Mouse (Mus musculus) gonadal fat pad, adult 2 months (tissue): ENCODE results near the gene Atp6ap1l. TPM values are rescaled to one million over a fixed set of nuclear protein-coding genes. Genes with fewer than 3 reads are reported as not detected.
A peak's percentile ranks its signal among the peaks of the same experiment; 100 is the strongest.

Experiments
- DNase-seq: peaks from one replicate; pipeline ENCODE4 v3.0.0-alpha.2; 2012; ENCODE audit warnings: low read depth
- polyA plus RNA-seq: library from polyadenylated mRNA; depleted of rRNA; stranded (reverse); fragments of >200 nt; gene quantifications from 2 replicates; pipeline ENCODE4 v1.2.3, GENCODE M21; 2012; rRNA removed

Gene Atp6ap1l
- polyA plus RNA-seq, 1 experiment: 0.19 TPM

GRCm38 (mm10) chr13:90886568-90886983, 18.6 kb downstream of the Atp6ap1l start:
- DNase-seq: peak; percentile 17

- DNase-seq: no peak
Observed at GRCm38 (mm10) chr13:90885856-90886532, 19.2 kb downstream of the Atp6ap1l start.

DNA sequence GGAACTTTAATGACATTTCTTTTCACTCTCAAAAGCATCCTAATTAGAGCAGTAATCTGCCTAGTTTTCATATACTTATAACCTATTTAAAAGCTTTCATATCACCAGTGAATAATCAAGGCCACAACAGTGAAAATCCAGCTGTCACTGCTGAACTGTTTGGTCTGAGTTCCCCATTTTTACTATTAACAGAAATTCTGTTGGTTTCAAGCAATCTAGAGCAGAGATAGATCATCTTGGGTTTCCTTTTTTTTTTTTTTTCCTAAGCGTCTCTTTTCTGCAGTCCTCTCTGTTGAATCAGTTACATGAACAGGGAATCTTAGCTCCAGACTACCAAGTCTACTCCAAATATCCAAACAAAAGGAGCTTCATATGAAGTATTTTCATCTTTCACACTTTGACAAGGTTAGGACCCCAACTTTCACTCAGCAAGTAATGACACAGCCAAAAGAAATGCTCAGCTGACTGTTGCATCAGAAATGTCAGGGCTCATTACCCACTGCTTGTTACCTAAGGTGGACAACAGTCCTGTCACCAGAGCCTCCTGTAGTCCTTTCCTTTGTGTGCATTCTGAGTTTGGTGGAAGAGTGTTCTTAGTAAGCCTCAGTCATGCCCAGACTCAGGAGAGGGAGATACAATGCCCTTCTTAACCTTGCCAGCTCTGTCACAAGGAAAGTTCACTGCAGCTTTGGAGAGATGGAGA, 23.3 kb downstream of the Atp6ap1l start:
- no peak for DNase-seq

GRCm38 (mm10) chr13:90871579-90871978, 33.6 kb downstream of the Atp6ap1l start:
- peak; percentile 44 for DNase-seq

DNA sequence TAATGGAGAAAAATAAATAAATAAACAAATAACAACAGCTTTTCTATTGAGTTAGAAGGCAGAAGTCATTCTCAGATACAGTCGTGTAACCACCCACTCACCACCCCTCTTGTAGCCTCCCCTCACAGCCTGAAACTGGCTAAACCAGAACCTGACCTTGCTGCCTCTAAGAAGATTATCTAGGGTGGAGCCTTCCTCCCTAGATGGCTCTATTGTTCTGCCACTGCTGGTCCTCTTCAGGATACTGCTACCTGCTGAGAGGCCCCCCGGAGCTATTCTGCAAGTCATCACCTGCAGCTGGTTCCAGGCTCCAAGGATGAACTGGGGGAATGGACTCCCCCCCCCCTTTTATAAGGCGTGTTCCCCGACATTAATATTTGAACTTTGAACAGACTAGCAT, 36.0 kb downstream of the Atp6ap1l start:
- DNase-seq: no peak

DNA sequence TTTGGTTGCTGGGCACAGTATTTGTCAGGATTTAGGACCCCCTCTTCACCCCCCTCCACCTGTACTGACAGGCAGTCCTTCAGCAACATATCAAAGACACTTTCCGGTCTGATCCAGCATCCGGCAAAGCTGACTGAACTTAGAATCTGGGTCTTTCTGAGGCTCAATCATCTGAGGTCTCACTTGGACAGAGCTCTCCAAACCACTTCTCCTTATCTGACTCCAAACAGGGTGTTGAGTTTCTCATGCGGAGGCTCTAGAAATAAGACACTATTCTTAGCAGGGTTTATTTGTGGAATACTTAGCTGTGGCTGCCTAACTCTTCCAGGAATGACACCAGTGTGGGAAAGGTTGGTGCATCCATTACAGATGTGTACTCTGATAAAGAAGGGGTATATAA, 43.0 kb downstream of the Atp6ap1l start:
- DNase-seq: no peak

GRCm38 (mm10) chr13:90860888-90861431, 44.2 kb downstream of the Atp6ap1l start:
- DNase-seq: no peak

DNA sequence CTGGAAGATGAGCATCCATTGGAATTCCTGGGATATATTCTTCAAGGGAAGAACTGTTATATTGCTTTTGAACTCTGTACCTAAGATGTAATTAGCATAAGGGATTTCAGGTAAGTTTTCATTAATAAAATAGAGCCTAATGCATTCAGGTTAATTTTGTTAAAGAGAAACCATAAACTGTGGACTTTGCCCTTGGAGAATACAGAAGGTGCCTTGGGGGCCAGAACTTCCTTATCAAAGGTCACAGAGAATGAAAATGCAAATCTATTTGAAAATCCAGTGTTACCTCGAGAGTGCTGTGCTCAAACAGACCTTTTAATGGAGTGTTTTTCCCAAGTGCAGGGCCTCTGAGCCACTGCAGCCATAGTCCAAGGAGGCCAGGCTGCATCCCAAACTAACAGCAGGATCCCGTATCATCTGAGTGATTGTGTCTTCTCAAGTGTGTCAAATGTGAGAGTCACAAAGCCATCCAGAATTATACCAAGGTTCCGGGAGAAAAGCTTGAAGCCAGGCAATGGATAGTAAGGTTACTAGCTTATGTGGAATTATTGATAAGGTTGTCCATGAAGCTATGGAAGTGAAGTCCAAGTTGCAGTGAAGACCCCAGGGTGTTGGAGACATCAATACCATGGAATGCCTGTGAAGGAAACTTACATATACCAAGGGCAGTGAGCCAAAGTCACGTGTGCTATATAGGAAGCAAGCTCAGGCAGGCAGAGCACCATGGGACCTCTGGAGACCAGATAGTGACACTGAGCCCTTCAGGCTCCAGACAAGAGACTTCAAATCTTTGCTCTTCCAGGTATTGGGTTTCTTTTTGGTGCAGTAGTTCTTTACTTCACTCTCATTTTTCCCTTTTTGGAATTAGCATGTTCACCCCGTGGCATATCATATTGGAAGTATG, 52.2 kb downstream of the Atp6ap1l start:
- DNase-seq: no peak

DNA sequence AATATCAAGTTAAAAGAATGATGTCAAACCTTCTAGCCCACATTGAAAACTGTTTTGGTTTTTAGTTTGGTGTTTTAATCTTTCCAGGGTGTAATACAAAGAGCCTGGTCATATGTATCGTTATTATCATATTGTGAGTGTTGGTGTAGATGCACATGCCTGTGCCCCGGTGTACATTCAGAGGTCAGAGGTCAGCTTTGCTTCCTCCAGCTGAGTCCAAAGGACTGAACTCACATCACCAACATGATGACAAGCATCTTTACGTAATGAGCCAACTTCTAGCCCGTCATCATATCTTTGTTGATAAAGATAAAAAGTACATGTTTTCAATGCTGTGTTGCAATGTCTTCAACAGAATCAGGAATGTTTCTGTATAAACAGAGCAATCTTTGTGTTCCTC, 53.4 kb downstream of the Atp6ap1l start:
- DNase-seq: no peak

DNA sequence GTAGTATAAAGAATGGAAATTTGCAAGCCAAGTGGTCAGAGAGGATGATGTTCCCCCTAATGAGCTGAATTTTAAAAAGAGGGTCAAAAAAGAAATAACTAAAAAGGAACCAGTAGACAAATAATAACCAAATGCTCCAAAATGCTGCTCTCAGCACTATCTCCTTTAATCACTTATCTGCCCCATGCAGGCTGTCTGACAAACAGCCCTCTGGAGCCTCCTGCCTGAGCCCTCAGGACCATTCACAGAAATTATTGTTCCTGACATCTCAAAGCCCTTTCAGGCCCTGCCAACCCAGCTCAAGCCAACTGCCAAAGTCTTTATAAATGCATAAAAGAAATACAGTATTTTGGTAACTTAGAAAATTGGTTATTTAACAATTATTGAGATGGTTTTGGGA, 61.0 kb downstream of the Atp6ap1l start:
- no peak for DNase-seq

DNA sequence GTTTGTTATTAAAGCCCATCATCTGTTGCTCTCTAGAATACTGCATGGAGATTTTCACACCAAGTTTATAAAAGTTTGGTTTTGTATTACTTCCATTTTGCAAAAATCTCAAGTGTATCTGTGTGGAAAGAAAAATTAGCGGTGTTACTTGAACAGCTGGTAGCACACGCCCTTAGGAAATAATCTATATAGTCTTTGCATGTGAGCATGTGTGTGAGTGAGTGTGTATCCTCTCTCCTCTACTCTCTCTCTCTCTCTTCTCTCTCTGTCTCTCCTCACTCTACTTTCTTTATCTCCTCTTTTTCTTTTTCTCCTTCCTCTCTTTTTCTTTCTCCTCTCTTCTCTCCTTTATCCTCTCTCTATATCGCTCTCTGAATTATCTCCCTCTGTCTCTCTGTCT, 61.7 kb downstream of the Atp6ap1l start:
- DNase-seq: no peak

- no peak for DNase-seq
Observed at GRCm38 (mm10) chr13:90841213-90841553, 64.0 kb downstream of the Atp6ap1l start.

DNA sequence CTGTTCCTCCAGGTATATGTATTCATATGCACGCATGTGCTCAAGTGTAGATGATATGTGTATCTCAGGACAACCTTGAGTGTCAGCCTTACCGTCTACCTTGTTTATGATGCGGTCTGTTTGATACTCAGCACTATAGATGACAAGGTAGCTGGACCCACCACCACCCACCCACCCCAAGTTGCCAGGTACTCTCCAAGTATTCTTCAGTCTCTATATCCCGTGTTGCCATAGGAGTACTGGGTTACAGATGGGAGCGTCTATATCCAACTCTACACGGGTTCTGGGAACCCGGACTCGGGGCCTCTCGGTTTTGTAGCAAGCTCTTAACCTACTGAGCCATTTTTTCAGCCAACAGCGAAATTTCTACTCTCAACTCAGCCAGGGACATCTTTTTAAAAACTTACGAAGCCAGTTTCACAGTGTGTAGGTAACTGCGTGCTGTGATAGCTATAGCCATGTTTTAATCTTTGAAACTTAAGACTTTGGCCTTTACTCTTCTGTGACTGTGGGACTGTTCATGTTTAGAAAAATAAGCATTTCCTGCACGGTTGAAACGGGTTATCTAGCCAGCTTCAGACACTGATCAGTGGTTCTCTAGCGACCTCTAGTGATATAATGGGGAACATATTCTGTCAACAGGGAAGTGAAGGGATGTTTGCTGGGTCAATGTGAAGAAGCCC, 64.5 kb downstream of the Atp6ap1l start:
- DNase-seq: no peak

DNA sequence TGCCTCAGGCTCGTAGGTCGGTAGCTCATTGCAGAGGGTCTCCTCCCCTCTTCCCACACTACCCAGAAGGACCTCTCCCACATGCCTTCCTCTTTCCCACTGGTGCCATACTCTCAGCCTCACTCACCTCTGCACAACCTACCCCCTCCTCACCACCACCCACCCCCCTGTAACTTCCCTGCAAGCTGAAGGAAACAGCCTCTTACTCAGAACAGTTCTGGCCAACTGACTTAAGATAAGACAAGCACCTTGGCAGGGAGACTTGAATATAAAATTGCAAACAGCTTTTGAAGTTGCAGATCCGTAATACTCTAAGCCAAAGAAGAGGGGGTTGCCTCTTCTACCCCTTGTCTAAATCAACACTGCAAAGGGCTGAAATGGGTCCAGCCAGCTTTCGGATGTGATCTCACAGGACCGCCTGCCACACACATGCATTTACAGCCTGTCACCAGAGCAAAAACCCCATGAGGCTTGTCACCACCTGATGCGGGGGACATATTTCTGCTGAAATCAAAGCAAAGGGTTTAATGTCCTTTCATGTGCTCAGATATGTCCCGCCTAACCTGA, 71.4 kb downstream of the Atp6ap1l start:
- no peak for DNase-seq

Other genes with a start within 250 kb of the Atp6ap1l start
- gene Rps23, start 17.6 kb upstream of the Atp6ap1l start, polyA plus RNA-seq: 376 and 377 TPM in 2 replicates